Mouse (Mus musculus) heart, adult 2 months (tissue): ENCODE results near the gene Mvd.

Experiments used
- CTCF ChIP-seq: fragments of 200-600 bp; IDR thresholded peaks from 2 replicates; pipeline ENCODE4 v1.8.1; 2022; ENCODE audit warnings: antibody characterized with exemption, mild to moderate bottlenecking, moderate library complexity
- EP300 ChIP-seq: fragments of 200-500 bp; IDR thresholded peaks from 2 replicates; pipeline ENCODE4 v1.6.1; 2011; ENCODE audit warnings: low read depth, low read length, control low read depth; ENCODE audit not compliant: insufficient read depth
- POLR2A ChIP-seq: fragments of 200-500 bp; IDR thresholded peaks from 2 replicates; pipeline ENCODE4 v1.6.1; 2011; ENCODE audit warnings: mild to moderate bottlenecking, low read depth, low read length, control low read depth; ENCODE audit not compliant: insufficient read depth

- no peak for TF ChIP-seq CTCF
- no peak for TF ChIP-seq POLR2A
- TF ChIP-seq EP300, result no peak
Observed at GRCm38 (mm10) chr8:122407678-122408077, 35.5 kb downstream of the Mvd start.
